Mouse (Mus musculus) spleen, postnatal 14 days (tissue): ENCODE data around the gene Vrk1.
A peak's percentile ranks its signal among the peaks of the same experiment; 100 is the strongest.

ENCODE experiments used
- DNase-seq, 2 experiments: peaks; one replicate each; pipeline ENCODE4 v3.0.0; 2021 to 2022; ENCODE audit warnings: low spot score in 2 of 2

Gene Vrk1

DNA sequence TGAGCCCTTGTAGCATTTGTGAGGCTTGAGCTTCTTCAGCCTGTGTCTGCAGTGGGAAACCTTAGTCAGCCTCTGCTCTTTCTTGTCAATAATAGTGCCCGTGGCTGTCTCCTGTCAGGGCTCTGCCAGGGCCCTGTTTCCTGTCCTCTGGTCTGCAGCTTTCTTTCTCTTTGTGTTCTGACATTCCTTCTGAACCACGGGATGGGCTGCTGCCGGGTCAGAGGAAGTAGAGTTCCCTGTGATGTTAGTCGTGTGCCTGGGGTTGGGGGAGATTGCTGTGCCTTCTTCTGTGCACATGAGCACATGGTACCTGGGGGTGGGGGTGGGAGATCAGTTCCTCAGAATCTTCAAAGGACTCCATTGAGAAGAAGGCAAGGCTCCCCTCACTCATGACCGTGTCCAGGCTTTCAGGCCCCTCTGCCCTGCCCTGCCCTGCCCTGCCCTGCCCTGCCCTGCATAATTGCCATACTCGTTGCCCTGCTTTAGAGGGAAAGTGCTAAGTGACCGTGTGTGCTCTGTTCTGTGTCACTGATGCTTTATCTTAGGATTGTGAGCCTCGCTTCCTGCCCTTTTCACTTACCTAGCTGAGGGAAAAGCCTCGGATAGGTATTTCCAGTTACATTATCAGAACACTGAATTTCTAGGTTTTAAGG, 36.2 kb downstream of the Vrk1 start:
- DNase-seq = no peak

DNA sequence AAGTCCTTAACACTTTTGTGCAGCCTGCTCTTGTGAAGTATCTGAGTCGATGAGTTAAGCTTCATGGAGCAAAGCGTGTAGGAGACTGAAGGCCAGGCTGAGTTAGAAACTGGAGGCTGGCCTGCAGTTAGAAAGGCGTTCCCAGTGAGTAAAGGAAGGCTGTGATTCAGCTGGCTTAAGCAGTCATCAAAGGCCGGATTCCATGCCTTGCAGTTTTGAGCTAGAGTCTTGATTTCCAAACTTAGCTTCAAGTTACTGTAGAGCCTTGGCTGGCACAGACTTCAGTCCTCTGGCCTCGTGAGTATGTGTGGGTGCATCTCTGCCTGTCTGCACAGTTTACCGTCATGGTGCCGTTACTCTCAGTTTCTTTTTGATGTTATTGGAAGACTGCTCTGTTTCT, 42.2 kb downstream of the Vrk1 start:
- DNase-seq = no peak

DNA sequence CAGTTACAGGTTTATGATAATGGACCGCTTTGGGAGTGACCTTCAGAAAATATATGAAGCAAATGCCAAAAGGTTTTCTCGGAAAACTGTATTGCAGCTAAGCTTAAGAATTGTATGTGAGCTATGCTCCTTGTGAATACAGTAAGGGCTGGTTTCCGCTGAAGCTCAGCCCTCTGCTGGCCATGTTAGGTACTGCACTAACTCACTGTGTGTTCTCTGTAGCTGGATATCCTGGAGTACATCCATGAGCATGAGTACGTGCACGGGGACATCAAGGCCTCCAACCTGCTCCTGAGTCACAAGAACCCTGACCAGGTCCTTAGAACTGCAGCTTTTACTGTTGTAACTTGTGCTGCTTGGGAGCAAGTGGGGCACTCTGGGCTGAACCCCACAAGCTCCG, 45.8 kb downstream of the Vrk1 start:
- DNase-seq = peak; percentile 56 to 74

DNA sequence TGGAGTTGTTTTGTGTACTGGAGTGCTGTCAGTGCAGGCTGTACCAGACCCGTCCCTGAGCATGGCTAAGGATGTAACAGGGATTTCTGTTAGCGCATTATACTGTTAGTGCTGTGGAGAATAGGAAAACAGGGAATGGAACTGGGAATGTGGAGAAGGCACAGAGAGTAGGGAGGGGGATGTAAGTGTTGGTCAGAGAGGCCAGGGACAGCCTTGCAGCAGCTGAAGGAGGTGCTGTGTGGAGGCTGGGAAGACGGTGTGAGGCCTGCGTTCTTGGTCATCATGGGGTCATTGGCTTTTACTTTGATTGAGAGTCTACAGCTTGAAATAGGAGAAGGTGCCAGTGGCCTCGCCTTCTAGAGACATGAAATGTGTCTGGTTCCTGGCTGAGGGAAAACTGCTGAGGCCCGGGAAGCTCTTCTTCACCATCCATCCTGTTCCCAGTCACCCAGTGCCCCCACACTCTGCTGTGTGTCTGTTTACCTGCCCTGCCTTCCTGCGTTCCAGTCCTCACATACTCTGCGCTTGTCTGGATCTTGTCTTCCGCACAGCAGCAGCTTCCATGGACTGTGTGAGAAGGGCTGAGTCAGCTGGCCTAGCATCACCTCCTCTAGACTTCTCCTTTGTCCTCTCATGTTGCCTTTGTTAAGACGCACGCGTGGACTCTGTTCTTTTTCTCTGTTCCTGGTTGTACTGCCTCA, 50.0 kb downstream of the Vrk1 start:
- DNase-seq = no peak

DNA sequence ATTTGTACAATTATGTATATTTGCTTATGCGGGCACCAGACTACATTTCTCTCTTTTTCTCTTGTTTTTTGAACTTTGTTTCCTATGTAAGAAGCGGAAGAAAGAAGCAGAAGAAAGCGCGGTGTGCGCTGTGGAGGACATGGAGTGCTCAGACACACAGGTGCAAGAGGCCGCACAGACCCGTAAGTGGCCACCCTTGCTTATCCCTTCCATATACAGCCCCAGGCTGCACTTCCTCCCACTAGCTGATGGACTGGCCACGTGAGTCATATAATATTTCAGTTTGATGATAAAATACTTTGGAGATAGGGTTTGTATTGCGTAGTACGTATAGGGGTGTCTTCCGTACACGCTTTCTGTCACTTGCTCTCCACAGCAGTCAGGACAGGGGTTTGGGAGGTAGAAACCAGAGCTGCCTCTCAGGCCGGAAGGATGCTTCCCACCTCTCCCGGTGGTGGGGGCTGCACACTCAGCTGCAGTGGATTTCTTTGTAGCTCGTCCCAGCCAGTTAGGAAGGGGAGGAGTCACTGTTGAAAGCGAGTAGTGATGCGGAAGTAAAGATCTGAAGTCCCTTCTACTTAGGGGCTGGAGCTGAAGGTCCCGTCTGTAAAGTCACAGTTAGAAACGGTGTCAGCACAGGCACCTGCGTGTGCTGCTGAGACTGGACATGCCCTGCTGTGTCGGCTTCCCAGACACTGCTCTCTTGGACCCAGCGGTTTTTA, 60.6 kb downstream of the Vrk1 start:
- DNase-seq = no peak

DNA sequence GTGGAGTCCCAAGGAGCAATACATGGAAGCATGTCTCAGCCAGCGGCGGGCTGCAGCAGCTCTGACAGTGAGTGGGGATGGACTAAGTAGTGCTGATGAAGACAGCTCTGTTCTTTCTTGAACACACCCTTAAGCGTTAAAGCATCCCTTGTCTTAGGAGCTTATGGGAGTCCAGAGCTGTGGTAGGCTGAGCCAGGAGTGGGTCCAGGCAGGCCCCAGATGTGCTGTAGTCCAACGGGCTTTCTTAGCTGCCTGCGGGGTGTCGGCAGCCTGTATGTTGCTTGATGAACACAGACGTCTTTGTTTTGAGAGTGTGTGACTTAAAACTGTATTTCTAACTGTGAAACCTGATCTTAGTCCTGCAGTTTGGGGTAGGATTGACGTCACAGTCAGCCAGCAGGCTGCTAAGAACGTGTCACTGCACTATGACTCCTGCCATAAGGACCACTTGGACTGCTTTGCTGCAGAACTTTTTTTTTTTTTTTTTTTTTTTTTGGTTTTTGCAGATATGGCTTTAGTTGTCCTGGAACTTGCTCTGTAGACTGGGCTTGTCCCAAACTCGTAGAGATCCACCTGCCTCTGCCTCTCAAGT, 61.6 kb downstream of the Vrk1 start:
- no peak for DNase-seq

DNA sequence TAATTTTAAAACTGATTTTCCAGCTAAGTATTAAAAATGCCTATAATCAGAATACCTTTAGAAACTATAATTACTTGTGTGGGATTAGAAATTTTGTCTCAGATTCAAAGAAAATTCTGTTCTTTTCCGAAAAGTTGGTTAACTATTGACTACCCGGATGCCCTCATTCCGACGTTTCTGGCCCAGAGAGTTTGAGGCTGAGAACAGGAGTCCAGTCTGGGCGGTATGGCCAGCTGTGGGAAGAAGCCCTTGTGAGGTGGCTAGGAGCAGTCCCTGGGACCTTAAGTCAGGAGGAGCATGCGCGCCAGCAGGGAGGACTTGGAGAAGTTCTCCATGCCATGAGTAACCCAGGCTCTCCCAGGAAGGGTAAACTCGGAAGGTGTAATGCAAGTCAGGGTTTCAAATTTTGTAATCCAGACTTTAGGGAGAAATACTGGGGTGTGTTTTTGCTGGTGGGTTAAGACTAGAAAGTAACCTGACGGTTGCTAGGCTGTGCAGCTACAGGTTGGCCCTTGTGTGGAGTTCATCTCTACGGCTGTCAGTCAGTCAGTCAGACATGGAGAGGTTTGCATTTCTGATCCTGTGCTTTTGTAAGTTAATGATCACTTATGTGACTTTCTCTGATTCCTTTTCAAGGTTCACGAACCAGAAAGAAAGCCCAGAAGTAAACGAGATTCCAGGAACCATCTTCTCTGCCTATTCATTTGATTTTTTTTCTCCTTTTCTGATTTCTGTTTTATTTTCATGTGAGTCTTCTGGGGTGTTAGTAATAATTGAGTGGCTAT, 64.5 kb downstream of the Vrk1 start:
- DNase-seq = no peak

DNA sequence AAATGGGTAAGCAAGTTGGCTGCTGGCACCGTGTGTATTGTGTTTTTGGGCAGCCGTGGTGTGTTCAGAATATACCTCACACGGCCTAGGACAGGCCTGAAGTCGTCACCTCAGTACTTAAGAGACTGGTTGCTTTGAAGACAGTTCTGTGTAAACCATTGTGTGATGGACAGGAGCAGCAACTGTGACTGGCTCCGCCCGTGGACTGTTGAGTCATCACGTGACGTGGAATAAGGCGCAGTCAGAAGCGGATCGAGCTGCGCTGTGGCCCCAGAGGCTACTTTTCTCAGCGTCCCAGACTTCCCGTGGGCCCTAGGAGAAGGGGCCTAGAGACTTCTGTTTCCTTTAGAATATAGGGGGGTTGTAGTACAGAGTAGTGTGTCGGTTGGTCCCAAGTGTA, 66.1 kb downstream of the Vrk1 start:
- DNase-seq = no peak

DNA sequence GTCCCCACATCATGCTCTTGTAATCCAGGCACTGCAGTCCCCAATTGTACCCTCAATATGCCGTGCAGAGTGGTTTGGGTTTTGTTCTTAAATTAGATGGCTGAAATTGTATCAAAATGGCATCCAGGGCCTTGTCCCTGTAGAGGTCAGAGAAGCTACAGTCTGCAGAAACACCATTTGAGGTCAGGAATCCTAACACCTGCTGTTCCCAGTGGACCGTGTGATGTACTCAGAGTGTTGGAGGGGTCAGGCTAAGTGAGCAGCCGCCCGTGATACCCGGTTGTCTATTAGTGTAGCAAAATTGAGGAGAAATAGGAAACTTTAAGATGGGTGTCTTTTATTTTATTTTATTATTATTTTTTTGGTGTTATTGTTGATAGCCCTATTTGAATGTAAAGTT, 70.5 kb downstream of the Vrk1 start:
- no peak for DNase-seq

DNA sequence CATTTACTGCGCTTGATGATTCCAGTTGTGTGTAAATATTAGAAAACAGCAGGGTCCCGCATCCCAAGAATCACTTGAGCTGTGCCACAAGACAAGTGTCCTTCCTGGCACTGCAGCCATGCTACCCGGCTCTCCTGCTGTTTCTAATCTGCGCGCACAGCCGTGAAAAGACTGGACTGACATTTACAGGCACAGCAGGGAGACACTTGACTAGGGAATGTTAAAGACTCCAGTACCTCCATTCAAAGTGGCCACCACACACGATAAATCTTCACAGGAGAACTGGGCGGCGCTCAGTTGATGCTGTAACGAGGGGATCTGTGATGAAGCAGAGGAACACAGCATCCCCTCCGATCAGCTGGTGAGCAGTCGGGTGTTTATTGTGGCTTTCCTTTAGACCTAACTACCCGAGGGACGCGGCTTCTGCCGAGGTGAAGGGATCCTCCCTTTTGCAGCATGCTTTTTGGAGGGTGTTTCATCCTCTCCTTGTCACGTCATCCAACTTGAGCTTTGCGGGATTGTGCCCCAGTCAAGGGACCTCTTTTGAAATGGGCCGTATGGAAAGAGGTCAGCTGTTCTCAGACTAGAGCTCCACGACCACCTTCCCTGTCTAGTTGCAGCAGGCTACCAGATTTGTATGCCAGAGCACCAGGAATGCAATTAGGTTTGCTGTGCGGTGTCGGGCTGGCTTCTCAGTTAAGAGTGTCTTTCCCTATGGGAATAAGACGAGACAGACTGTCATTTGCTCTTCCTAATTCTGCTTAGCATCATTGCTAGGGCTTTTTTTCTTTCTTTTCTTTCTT, 71.1 kb downstream of the Vrk1 start:
- no peak for DNase-seq

DNA sequence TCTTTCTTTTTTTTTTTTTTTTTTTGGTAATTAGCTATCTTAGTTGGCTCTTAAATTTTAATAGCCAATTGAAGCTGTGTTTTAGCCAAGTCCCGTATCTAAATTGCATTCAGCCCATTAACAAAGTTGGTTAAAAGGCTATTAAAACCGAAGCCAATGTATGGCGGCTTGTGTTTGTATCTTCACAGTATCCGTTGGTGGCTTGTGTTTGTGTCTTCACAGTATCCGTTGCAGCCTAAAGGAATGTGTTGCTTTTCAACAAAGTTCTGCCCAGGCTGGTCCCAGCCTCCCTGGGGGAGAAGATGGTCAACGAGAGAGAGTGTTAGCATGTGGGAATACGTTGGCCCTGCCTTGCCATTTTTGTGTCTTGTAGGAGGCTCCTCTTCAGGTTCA, 71.7 kb downstream of the Vrk1 start:
- DNase-seq = no peak

DNA sequence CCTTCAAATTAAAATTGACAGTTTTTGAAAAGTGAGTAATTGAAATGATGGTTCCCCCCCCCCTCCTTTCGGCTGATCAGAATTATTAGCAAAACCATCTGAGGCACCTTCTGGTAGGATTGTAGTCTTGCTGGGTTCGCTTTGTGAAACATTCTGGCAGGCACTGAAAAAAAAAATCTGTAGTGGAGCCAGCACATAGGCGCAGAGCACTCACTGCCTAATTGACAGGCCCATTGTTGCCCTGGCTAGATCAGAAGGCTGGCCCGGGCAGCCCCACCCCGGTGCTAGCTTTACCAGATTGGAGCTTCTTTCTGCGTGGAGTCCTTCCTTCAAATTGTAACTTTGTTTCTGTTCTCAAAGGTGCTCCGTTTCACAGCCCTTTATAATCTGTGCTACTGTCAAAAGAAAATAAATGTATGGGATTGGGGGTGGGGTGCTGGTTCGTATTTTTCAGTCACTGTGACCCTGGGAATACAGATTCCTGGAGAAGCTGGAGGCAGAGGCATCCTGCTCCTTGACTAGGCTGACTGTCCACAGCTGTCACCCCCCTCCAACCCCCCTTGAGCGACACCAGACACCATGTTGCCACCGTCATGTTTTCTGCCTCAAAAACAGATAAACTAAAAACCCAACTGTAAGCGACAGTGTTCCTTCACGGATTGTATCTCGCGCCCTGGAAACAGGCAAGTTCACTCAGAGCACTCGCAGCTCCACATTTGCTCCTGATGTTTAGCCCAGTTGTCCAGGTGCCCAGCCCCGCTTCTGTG, 72.3 kb downstream of the Vrk1 start:
- DNase-seq = no peak

DNA sequence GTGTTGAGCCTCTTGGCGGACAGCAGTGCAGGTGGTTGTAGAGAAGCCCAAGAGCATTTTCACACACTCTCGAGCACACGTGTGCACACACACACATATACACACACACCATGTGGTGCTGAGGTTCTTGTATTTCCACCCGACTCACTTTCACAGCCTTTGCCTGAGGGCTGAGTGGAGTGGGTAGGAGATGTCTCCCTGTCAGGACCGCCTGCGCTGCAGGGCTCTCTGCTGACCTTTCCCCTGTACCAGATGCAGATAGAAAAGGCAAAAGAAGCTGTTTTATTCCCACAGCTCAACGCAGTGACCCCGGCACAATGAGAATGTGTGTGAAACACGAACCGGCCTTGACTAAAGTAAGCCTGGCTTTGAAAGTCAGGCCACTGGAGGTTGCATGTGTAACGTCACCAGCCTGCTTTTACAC, 72.9 kb downstream of the Vrk1 start:
- no peak for DNase-seq

DNA sequence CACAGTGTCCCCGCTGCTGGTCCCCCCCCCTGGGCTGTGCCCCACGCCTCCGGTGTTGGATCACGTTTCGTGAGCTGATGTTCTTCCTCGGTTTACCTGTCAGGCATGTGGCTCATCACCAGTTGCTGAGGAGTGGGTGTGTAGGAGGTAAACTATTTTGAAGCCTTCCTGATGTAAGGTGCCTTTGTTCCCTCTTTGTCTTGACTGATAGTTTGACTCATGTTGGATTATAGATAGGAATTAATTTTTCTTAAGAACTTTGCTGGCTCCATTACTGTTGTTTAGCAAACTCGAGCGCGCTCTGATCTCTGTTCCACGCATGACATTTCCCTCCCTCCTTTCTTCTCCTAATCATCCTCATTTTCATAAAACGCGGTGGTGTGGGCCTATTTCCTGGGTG, 74.1 kb downstream of the Vrk1 start:
- no peak for DNase-seq

DNA sequence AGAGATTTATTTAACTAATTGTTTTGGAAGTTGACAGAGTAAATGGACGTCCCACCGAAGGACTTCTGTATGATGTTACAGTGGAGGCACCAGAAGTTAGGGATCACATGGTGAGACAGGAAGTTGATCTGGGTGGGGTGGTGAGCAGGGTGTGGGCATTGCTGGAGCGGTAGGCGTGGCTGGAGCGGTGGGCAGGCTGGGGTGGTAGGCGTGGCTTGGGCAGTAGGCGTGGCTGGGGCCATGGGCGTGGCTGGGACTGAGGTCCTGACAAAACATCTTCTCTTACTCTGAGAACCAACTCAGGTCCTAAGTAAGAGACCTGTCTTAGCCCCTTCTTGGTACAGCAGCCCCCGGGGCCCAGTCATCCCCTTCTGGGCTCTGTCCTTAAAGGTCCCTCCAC, 84.8 kb downstream of the Vrk1 start:
- DNase-seq = no peak

DNA sequence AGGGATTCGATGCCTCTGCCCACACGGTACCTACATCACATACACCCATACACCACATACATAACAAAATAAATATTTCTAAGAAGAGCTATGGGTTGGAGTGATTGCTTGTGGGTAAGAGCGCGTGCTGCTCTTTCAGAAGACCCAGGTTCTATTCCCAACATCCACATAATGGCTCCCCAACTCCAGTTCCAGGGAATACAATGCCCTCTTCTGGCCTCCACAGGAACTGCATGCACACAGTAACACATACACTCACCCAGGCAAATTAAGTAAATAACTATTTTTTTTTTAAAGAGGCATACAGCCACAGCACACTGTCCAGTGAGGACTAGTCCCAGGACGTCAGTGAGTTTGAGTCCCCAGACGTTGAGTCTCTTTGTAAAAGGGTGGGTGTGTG, 92.0 kb downstream of the Vrk1 start:
- DNase-seq = no peak

DNA sequence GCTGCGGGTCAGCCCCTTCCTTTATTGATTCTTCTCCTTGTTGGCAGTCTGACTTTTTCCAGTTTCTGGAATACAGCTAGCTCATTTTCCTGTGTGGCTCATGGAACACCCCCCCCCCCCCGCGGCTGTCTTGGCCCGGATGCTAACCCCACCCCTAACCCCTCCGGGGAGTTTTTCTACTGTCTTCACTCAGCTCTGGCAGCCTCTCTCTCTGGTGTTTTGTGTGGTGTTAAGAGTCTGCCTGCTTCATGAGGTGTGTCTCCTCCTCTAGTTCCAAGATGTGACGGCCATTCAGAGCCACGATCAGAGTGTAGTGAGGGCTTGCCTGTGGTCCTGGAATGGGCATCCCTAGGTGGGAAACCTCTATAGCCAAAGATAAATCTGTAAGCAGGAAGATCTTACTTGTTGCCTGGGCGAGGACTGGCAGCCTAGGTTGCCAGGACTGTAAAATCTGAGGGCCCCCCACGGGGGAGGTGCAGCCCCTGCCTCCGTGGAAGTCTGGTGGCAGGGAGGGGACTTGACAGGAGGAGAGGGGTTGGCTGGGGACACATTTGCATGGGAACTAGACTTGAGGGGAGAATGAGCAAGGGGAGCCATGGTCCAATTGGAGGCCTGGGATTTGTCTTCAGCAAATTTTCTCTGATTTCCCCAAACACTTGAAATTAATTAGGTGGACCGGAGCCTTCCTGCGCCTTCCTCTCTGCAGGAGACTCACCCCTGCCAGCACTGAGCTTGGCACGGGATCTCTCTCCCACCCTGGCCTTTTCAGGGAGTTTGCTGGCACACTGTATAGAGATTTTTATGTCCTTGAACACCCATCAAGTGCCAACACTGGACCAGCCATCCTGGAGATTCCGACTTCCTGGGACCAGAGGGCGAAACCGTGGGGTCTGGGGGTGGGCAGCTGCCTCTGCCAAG, 93.0 kb downstream of the Vrk1 start:
- no peak for DNase-seq

DNA sequence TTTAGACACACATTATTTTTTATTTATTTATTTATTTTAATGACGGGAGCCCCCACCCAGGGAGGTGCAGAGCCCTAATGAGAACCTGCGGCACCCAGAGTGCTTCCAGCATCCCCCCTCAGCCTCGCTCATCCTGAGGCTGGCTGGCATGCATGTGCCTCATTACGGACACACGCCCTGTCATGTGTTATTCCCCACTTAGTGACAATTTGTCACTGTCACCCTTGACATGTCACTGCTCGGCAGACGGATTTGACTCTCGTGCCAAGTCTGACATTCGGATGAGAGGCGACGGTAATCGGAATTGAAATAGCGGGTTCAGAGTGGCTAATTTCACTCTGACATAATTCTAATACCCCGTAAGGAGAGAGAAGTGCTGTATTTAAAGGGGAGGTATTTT, 97.2 kb downstream of the Vrk1 start:
- DNase-seq = no peak
